Mouse (Mus musculus) thymus, adult 18-20 months (tissue): Measurements from ENCODE around the gene Plin2.

Source experiments
- DNase-seq, 2 experiments: peaks; one replicate each; pipeline ENCODE4 v3.0.0; 2022; ENCODE audit warnings: mixed read lengths in 2 of 2

Gene Plin2

GRCm38 (mm10) chr4:86669780-86670201, at the start of gene Plin2:
Gene Plin2, minus strand, starts transcription at chr4:86670060.
- DNase-seq: peak; percentile 37 to 46

- DNase-seq: no peak
Measured at GRCm38 (mm10) chr4:86718878-86719577, 49.2 kb upstream of the Plin2 start.

GRCm38 (mm10) chr4:86717176-86717575, 47.3 kb upstream of the Plin2 start:
- DNase-seq: no peak

GRCm38 (mm10) chr4:86715341-86715740, 45.5 kb upstream of the Plin2 start:
- DNase-seq: no peak

- no peak for DNase-seq
Measured at GRCm38 (mm10) chr4:86713518-86713917, 43.7 kb upstream of the Plin2 start.

- peak; percentile 63 to 75 for DNase-seq
Measured at GRCm38 (mm10) chr4:86712751-86713195, 42.9 kb upstream of the Plin2 start.

GRCm38 (mm10) chr4:86710666-86711215, 40.9 kb upstream of the Plin2 start:
- DNase-seq: no peak

- no peak for DNase-seq
Measured at GRCm38 (mm10) chr4:86710034-86710650, 40.3 kb upstream of the Plin2 start.

GRCm38 (mm10) chr4:86708801-86709200, 38.9 kb upstream of the Plin2 start:
- DNase-seq: no peak

- no peak for DNase-seq
Measured at GRCm38 (mm10) chr4:86699161-86699865, 29.5 kb upstream of the Plin2 start.

- no peak for DNase-seq
Measured at GRCm38 (mm10) chr4:86696890-86697289, 27.0 kb upstream of the Plin2 start.

- peak in 1 of 2 experiments; percentile 42 for DNase-seq
Measured at GRCm38 (mm10) chr4:86695081-86695480, 25.2 kb upstream of the Plin2 start.

GRCm38 (mm10) chr4:86692931-86693330, 23.1 kb upstream of the Plin2 start:
- DNase-seq: no peak

GRCm38 (mm10) chr4:86691290-86691689, 21.4 kb upstream of the Plin2 start:
- no peak for DNase-seq

- DNase-seq: no peak
Measured at GRCm38 (mm10) chr4:86690768-86691167, 20.9 kb upstream of the Plin2 start.

GRCm38 (mm10) chr4:86690194-86690593, 20.3 kb upstream of the Plin2 start:
- no peak for DNase-seq

GRCm38 (mm10) chr4:86689056-86689735, 19.3 kb upstream of the Plin2 start:
- DNase-seq: no peak

GRCm38 (mm10) chr4:86686564-86686963, 16.7 kb upstream of the Plin2 start:
- no peak for DNase-seq

- no peak for DNase-seq
Measured at GRCm38 (mm10) chr4:86686009-86686366, 16.1 kb upstream of the Plin2 start.

- DNase-seq: no peak
Measured at GRCm38 (mm10) chr4:86685231-86686008, 15.6 kb upstream of the Plin2 start.

GRCm38 (mm10) chr4:86684806-86685205, 14.9 kb upstream of the Plin2 start:
- DNase-seq: no peak

GRCm38 (mm10) chr4:86683746-86684145, 13.9 kb upstream of the Plin2 start:
- DNase-seq: no peak
